Mouse (Mus musculus): ENCODE data around the gene Phldb1.

GRCm38 (mm10) chr9:44717822-44718242 lies 17.2 kb downstream of the Phldb1 start:
- TF ChIP-seq CTCF (IDR thresholded peaks at IDR 0.05; ENCODE audit: insufficient read depth, low read depth, low read length) (no peak), POLR2A (IDR thresholded peaks at IDR 0.05; ENCODE audit: insufficient read depth, low read depth, low read length) (no peak)
